31 mouse cellular contexts compared by ENCODE assay signal in the genomic region with DNA sequence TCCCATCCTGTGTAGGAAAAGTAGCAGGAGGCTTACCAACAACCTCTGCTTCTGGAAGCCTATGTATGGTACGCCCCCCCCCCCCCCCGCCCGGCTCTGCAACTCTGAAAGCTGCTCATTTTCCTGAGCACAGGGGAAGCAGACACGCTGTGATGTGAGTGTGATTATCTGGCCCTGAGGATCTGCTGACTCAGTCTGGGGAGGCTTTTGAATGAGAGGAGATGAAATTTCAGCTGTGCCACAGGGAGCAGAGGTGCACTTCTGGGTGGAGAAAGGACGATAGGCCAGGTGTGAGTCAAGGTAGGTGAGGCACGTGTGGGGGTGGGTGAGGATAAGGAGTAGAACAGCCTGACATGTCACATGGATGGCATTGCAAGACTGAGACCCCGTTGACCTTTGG.
"Had no signal": no experiment of that assay in that cellular context is flagged by ENCODE, and none has a peak within 500 bp of the region (broad histone marks: within the 10 kb centered on the region; RNA-seq: fewer than 3 reads in every experiment).

No protein-coding gene starts in this region.

- H3K9me3 ChIP-seq: limb, embryonic 10.5 days; limb, embryonic 12.5 days; limb, embryonic 13.5 days; limb, embryonic 15.5 days; liver, embryonic 12.5 days; liver, embryonic 13.5 days; liver, embryonic 15.5 days; lung, embryonic 15.5 days; megakaryocyte, embryonic 14.5 days; midbrain, embryonic 10.5 days; midbrain, embryonic 12.5 days; midbrain, embryonic 13.5 days; midbrain, embryonic 15.5 days had no signal

- H3K36me3 ChIP-seq: limb, embryonic 15.5 days; liver, embryonic 13.5 days; liver, embryonic 15.5 days; lung, embryonic 15.5 days; midbrain, embryonic 10.5 days; midbrain, embryonic 12.5 days; midbrain, embryonic 13.5 days; midbrain, embryonic 15.5 days had no signal

- H3K9ac ChIP-seq: limb, embryonic 12.5 days; limb, embryonic 13.5 days; limb, embryonic 15.5 days; liver, embryonic 12.5 days; liver, embryonic 13.5 days; liver, embryonic 14.5 days; liver, embryonic 15.5 days; liver, postnatal 0 days; lung, embryonic 14.5 days; lung, embryonic 15.5 days; midbrain, embryonic 12.5 days; midbrain, embryonic 13.5 days; midbrain, embryonic 15.5 days had no signal

- H3K27ac ChIP-seq: limb, embryonic 10.5 days; limb, embryonic 12.5 days; limb, embryonic 13.5 days; limb, embryonic 15.5 days; liver, embryonic 12.5 days; liver, embryonic 13.5 days; liver, embryonic 14.5 days; liver, embryonic 15.5 days; lung, embryonic 15.5 days; macrophage; midbrain, embryonic 10.5 days; midbrain, embryonic 12.5 days; midbrain, embryonic 13.5 days; midbrain, embryonic 15.5 days had no signal

- H3K27me3 ChIP-seq: liver, embryonic 12.5 days; liver, embryonic 13.5 days; liver, embryonic 15.5 days; lung, embryonic 15.5 days; midbrain, embryonic 15.5 days had no signal

- H3K4me3 ChIP-seq: limb, embryonic 10.5 days; limb, embryonic 12.5 days; limb, embryonic 13.5 days; limb, embryonic 15.5 days; liver, embryonic 12.5 days; liver, embryonic 13.5 days; liver, embryonic 15.5 days; lung, embryonic 15.5 days; megakaryocyte, embryonic 14.5 days; midbrain, embryonic 10.5 days; midbrain, embryonic 12.5 days; midbrain, embryonic 13.5 days; midbrain, embryonic 15.5 days; myocyte had no signal

- H3K4me2 ChIP-seq: limb, embryonic 12.5 days; limb, embryonic 13.5 days; limb, embryonic 15.5 days; liver, embryonic 11.5 days; liver, embryonic 12.5 days; liver, embryonic 13.5 days; liver, embryonic 15.5 days; lung, embryonic 14.5 days; lung, embryonic 15.5 days; midbrain, embryonic 11.5 days; midbrain, embryonic 12.5 days; midbrain, embryonic 13.5 days; midbrain, embryonic 15.5 days had no signal

- ATAC-seq: liver, embryonic 12.5 days; liver, postnatal 0 days; lung, postnatal 0 days; midbrain, embryonic 13.5 days; midbrain, embryonic 15.5 days; midbrain, embryonic 16.5 days had no signal

- H3K4me1 ChIP-seq: limb, embryonic 10.5 days; limb, embryonic 12.5 days; limb, embryonic 13.5 days; limb, embryonic 15.5 days; liver, embryonic 12.5 days; liver, embryonic 13.5 days; liver, embryonic 15.5 days; lung, embryonic 15.5 days; megakaryocyte, embryonic 14.5 days; midbrain, embryonic 10.5 days; midbrain, embryonic 12.5 days; midbrain, embryonic 13.5 days; midbrain, embryonic 15.5 days had no signal

- DNase-seq: left cerebral cortex, postnatal 4 days; liver; liver, embryonic 13.5 days; liver, postnatal 0 days; lung, adult 18-20 months; lung, adult 2 months; lung, embryonic 14.5 days; lung, postnatal 10 days; lung, postnatal 14 days; lung, postnatal 36 days; lung, postnatal 4 days; midbrain, embryonic 14.5 days had no signal
